Mouse (Mus musculus): ENCODE measurements at regions not wholly inside any gene's neighbourhood (a gene's known extent, or its start where the extent isn't known, plus 50 kb on each side); places are given as distances from the start of the nearest gene placed in this dataset.

- peak; percentile 24 for DNase-seq (ENCODE audit: low spot score)
Measured at GRCm38 (mm10) chr14:72783248-72783647, 73.4 kb upstream of the Fndc3a start.

GRCm38 (mm10) chr14:72779446-72779845 lies 69.6 kb upstream of the Fndc3a start:
- DNase-seq (ENCODE audit: low spot score), result no peak

- no peak for DNase-seq (ENCODE audit: low spot score)
Measured at GRCm38 (mm10) chr14:72778756-72779155, 69.0 kb upstream of the Fndc3a start.

GRCm38 (mm10) chr14:72777927-72778560 lies 68.2 kb upstream of the Fndc3a start:
- DNase-seq (ENCODE audit: low spot score), result no peak

GRCm38 (mm10) chr14:72770237-72770636 lies 60.4 kb upstream of the Fndc3a start:
- no peak for DNase-seq (ENCODE audit: low spot score)

GRCm38 (mm10) chr14:72760123-72760522 lies 50.3 kb upstream of the Fndc3a start:
- no peak for DNase-seq (ENCODE audit: low spot score)

All from urinary bladder, postnatal 25 days (tissue).